Mouse (Mus musculus): ENCODE measurements around the gene Tmcc2.

Gene Tmcc2

GRCm38 (mm10) chr1:132390691-132391579, at the start of gene Tmcc2:
TSS of gene Tmcc2 (minus strand) at chr1:132391281.
- DNase-seq (ENCODE audit: low spot score in 2 of 2): peak in 1 of 2 experiments; percentile 49

DNA sequence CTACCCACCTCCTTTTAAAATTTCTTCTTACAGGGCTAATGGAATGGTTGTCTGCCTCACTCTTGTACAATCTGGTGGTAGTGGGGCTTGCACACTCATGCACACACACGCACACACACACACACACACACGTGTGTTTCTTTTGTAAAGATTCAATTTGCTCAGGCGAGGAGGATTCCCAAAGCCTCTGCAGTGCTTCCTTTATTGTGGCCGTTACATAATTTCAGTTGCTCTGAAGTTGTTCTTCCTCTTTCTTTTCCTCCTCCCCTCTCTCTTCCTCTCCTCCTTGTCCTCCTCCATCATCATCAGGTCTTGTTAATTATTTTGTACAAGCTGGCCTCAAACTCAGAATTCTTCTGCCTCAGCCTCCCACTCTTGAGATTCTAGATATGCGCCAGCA, 46.3 kb upstream of the Tmcc2 start:
- DNase-seq (ENCODE audit: low spot score in 2 of 2): no peak

- DNase-seq (ENCODE audit: low spot score in 2 of 2): no peak
Observed at GRCm38 (mm10) chr1:132436960-132437359, 45.9 kb upstream of the Tmcc2 start.

DNA sequence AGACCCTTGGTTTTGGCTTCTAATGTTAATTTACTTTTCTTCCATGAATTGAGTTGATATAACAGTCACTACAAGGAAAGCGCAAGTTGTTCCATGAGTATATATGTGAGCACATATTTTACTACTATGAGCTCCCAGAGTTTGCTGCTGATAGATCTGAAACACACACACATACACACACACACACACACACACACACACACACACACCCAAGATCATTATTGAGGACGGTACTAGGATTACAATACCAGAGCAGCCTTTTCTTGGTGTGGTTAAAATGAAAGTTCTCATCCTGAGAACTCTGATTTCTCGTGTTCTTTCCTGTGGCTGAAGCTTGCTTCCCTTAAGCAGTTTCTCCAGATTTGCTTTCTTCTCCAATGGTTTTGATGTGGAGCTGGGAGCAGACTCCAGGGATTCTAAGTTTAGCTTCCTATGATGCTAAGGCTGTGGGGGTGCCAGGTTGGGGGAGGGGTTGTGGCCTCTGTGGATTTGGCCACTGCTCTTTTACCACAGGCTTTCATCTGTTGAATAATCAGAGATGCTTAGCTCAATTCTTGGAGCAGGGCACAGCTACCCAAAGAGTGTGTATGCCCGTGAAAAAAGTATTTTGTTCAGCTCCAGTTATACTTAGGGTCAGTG, 45.4 kb upstream of the Tmcc2 start:
- DNase-seq (ENCODE audit: low spot score in 2 of 2): no peak

DNA sequence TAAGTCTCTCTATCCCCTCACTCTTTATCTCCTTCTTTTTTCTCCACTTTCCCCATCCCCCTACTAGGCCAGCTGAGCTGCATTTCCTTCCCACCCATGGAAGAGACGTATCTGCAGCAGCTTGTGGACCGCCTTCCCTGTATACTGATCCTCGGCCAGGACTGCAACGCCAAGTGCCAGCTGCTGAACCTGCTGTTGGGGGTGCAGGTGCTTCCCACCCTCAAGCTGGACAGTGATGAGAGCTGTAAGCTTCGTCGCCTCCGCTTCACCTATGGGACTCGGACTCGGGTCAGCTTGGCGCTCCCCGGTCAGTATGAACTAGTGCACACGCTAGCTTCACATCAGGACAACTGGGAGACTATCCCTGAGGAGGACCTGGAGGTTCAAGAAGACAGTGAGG, 43.0 kb upstream of the Tmcc2 start:
- DNase-seq (ENCODE audit: low spot score in 2 of 2): no peak

GRCm38 (mm10) chr1:132433349-132433748, 42.3 kb upstream of the Tmcc2 start:
- no peak for DNase-seq (ENCODE audit: low spot score in 2 of 2)

- no peak for DNase-seq (ENCODE audit: low spot score in 2 of 2)
Observed at GRCm38 (mm10) chr1:132431716-132432115, 40.6 kb upstream of the Tmcc2 start.

DNA sequence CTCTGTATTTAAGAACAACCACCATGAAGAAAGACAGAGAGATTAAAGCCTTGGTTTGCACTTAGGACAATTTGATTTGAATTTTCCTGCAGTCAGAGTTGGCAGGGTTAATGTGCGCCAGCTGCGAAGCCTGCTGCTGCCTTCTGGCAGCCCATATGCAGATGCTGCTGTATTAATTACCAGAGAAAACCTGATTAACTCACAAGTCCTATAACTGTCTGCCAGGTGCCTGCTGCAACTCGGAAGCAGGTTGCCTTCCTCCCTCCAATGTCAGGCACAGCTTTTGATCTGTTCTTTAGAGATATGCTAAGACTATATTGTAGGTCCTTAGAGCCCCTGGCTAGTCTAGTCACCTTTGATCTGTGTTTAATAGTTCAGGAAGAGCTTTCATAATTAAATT, 39.7 kb upstream of the Tmcc2 start:
- no peak for DNase-seq (ENCODE audit: low spot score in 2 of 2)

GRCm38 (mm10) chr1:132425600-132425999, 34.5 kb upstream of the Tmcc2 start:
- DNase-seq (ENCODE audit: low spot score in 2 of 2): no peak

GRCm38 (mm10) chr1:132422912-132423696, 32.0 kb upstream of the Tmcc2 start:
- DNase-seq (ENCODE audit: low spot score in 2 of 2): no peak

- no peak for DNase-seq (ENCODE audit: low spot score in 2 of 2)
Observed at GRCm38 (mm10) chr1:132420662-132421061, 29.6 kb upstream of the Tmcc2 start.

DNA sequence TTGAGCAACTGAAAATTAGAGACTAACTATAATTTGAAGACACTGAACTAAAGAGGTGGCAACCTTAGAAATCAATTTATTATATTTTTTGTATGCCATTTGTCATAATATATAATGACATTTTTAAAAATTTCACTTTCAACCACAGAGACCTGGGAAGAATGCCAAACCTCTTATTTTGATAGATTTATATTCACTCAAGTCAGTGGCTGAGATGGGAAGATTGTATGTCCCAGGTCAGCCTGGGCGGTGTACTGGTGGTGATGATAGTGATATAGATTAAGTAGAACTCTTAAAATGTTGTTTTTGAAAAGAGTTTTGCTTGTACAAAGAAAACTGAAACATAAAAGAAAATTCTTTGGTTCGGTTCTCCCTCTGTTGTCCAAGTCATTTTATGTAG, 29.1 kb upstream of the Tmcc2 start:
- no peak for DNase-seq (ENCODE audit: low spot score in 2 of 2)

DNA sequence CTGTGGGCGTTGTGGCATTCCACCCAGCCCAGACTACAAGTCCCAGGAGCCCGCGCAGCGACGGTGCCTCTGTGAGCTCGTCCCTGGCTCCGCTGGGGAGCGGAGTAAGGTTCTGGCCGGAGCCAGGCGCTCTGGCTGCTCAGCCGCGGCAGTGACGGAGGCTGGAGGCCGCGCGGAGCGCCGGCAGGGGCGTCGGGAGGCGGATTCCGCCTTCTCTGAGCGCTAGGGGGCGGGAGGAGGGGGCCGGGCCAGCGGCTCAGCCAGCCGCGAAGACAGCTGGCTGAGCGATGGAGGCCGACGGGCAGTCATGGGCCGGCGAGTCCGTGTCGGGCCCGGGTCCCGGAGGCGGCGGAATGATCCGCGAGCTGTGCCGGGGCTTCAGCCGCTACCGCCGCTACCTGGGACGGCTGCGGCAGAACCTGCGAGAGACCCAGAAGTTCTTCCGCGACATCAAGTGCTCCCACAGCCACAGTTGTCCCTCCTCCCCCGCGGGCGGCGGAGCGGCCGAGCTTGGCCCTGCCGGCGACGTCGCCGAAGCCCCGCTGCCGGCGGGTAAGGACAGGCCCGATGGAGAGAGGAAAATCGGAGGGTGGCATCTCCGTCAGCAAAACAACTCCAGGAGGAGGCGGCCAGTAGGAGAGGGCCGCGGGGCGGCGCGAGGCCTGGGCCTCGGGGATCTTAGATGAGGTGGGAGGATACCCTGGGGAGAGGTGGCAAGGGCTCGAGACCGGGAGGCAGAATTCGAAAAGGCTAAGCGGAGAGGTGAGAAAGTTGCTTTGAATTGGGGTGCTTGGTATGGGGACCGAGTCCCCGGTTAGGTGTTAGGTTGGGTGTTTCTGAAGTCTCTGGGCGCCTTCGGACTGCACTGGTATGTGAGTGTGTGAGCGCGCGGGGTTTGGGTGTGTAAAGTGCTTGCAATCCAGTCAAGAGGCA, 26.5 kb upstream of the Tmcc2 start, which contains the start of gene Dstyk:
Gene Dstyk, plus strand, starts transcription at position 237 of the 933 bp plus-strand sequence.
- peak; percentile 84 to 90 for DNase-seq (ENCODE audit: low spot score in 2 of 2)

- DNase-seq (ENCODE audit: low spot score in 2 of 2): no peak
Observed at GRCm38 (mm10) chr1:132416943-132417290, 25.8 kb upstream of the Tmcc2 start.

DNA sequence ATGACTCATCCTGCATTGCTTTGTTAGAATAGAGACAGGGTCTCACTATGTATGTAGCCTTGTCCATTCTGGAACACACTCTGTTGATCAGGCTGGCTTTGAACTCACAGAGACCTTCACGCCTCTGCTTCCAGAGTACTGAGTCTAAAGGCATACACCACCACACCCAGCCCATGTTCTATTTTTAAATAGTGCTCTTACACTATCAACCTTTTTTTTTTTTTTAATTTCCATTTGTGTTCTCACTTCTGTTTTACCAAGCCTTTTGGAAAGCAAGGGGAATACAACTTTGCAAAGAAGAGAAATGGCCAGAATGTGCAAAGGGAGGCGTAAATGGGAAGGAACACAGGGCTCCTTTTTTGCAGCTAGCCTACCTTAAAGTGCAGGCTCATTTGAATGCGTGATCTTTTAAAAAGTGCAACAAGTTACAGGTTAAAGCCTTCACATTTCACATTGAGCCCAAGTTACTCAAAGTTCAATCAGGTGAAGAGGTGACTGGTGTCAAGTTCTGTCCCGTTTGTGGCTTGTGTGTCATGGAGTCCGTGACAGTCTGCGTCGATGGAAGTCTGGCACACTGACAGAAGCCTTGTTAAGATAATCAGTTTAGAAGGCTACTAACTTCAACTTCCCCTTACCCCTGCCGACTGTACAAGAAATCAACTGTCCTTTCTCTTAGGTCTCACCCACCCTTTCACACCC, 25.3 kb upstream of the Tmcc2 start:
- no peak for DNase-seq (ENCODE audit: low spot score in 2 of 2)

DNA sequence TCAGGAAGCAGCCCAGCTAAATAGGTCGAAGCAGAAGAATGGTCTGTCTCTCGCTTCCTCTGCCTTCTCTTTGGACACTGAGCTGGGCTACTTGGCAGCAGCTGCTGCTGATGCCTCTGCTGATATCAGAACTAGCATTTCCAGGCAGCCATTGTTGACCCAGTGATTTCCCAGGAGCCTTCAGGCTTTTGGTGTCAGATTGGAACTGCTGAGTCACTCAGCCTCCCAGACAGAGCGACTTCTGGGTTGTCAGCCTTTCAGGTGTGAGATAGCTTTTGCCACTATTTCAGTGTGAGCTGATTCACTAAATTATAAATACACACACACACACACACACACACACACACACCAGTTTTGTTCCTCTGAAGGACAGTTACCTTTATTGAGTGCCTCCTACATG, 19.6 kb upstream of the Tmcc2 start:
- DNase-seq (ENCODE audit: low spot score in 2 of 2): no peak

DNA sequence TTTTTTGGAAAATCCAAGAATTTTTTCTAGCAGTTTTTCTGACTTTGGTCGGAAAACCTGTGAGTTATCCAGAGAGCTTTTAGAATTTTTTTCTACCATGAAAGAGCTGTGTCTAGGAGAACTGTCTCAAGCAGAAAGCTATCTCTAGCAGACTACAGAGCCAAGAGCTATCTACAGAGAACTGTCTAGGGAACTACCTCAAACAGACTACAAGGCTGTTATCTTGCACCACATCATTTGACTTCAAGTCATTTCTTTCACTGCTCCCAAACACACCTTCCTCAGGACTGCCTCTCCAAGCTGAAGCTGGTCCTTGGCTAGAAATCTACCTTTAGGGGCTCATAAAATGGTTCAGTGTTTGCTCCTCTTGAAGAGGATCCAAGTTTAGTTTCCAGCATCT, 10.8 kb upstream of the Tmcc2 start:
- no peak for DNase-seq (ENCODE audit: low spot score in 2 of 2)

GRCm38 (mm10) chr1:132400538-132400937, 9.5 kb upstream of the Tmcc2 start:
- no peak for DNase-seq (ENCODE audit: low spot score in 2 of 2)

DNA sequence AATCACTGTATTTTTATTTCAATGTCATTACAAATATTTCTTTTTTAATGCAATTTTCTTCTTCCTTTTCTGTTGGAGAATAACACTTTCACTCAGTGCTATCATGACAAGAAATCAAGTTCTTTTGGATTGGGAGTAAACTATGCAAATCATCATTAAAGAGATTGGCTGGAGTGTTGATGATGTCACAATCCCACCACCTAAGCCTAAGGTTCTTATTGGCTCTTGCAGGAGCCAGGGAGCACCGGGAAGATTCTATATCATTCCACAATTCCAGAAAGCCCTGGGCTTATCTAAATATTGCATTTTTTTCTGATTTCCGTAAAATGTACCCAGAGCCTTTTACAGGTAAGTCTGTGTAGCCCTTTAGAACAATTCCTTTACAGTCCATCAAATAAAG, 5.6 kb upstream of the Tmcc2 start:
- DNase-seq (ENCODE audit: low spot score in 2 of 2): no peak

- no peak for DNase-seq (ENCODE audit: low spot score in 2 of 2)
Observed at GRCm38 (mm10) chr1:132392872-132393271, 1.8 kb upstream of the Tmcc2 start.

DNA sequence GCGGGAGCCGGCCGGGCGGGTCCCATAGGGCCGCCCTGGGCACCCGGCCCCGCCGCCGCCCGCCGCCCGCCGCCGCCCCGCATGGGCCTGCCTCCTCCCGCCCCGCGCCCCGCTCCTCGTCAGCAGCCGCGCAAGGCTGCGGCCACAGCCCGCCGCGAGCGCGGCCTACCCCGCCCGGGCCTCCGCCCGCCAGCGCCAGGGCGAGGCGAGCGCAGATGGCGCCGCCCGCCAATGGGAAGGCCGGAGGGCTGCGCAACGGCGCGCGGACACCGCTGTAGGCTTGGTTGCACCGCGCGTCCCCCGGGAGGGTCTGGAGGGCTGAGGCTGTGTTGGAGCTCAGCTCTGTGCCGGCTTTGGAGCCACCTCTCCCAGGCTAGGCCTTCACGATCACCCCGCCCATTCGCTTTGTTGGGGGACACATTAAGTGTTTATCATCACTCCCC, 520 bp upstream of the Tmcc2 start:
- peak in 1 of 2 experiments; percentile 76 for DNase-seq (ENCODE audit: low spot score in 2 of 2)

All from frontal cortex, postnatal 10 days (tissue).